Mouse (Mus musculus): ENCODE results near the gene Matn3. TPM values are rescaled to one million over a fixed set of nuclear protein-coding genes. Genes with fewer than 3 reads are reported as not detected.

The Matn3 gene
- polyA plus RNA-seq, 1 experiment from 2014 or later = 2.8 TPM

GRCm38 (mm10) chr12:8940011-8941005 is 7.4 kb upstream of the Matn3 start:
- no peaks in the 10 kb centered on the region for H3K9me3 ChIP-seq
- H3K27me3 ChIP-seq = no peaks in the 10 kb centered on the region
- H3K4me1 ChIP-seq = no peaks in the 10 kb centered on the region
- whole genome bisulfite sequencing = 68% methylated on average over 12 of the region's 12 CpGs
- H3K27ac ChIP-seq = no peak overlapping the region
- no peak overlapping the region for H3K4me2 ChIP-seq
- H3K36me3 ChIP-seq = peaks cover 43% of the 10 kb centered on the region
- no peak for ATAC-seq (ENCODE audit: borderline replicate concordance, extremely low read depth, low FRiP score, low TSS enrichment)
- H3K9ac ChIP-seq = no peak overlapping the region
- no peak overlapping the region for H3K4me3 ChIP-seq

- no peaks in the 10 kb centered on the region for H3K27me3 ChIP-seq
- peaks cover 34% of the 10 kb centered on the region for H3K36me3 ChIP-seq
- H3K4me3 ChIP-seq = no peak overlapping the region
- H3K4me1 ChIP-seq = no peaks in the 10 kb centered on the region
- H3K27ac ChIP-seq = no peak overlapping the region
- no peaks in the 10 kb centered on the region for H3K9me3 ChIP-seq
- no peak overlapping the region for H3K4me2 ChIP-seq
- no peak for ATAC-seq (ENCODE audit: borderline replicate concordance, extremely low read depth, low FRiP score, low TSS enrichment)
- WGBS = 68% methylated on average over 4 of the region's 4 CpGs
- H3K9ac ChIP-seq = no peak overlapping the region
Measured at GRCm38 (mm10) chr12:8941131-8941615, 6.6 kb upstream of the Matn3 start.

DNA sequence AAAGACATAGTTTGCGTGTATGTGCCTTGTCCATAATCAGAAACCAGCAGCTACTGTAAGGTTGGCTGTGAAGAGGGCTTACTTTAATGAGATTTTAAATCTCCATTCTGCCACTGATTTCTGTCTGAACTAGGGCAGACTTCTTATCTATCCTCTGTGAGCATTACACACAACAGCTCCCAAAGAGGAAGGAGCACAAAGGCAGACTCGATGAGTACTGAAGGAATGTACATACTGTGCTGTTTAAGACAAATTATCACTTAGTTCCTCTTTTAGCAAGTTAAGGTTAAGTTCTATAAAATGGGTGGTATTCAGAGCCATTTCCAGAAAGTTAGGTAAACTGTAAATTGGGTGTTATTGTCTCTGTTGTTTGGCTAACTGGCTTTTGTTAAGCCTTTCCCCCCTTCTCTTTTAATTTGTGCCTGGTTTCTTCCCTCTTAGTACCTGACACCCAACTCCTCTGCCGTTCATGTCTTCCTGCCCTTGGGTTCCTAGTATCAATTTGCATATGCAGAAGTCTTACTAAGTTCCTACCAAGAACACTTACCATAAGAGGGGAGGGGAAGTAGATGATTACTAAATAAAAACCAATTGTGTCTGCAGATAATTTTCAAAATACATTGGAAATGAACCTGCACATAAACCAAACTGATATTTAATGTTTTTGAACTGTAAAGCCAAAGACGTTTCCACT is 5.9 kb upstream of the Matn3 start:
- no peaks in the 10 kb centered on the region for H3K27me3 ChIP-seq
- no peaks in the 10 kb centered on the region for H3K9me3 ChIP-seq
- H3K4me3 ChIP-seq = no peak overlapping the region
- H3K4me1 ChIP-seq = no peaks in the 10 kb centered on the region
- ATAC-seq (ENCODE audit: borderline replicate concordance, extremely low read depth, low FRiP score, low TSS enrichment) = no peak
- H3K27ac ChIP-seq = no peak overlapping the region
- 46% methylated on average over 4 of the region's 4 CpGs for WGBS
- H3K36me3 ChIP-seq = peaks cover 28% of the 10 kb centered on the region
- H3K4me2 ChIP-seq = no peak overlapping the region
- no peak overlapping the region for H3K9ac ChIP-seq

- no peaks in the 10 kb centered on the region for H3K9me3 ChIP-seq
- no peaks in the 10 kb centered on the region for H3K36me3 ChIP-seq
- peak overlapping the region; percentile 48 for H3K4me3 ChIP-seq
- 38% methylated on average over 9 of the region's 9 CpGs for WGBS
- H3K4me1 ChIP-seq = peaks cover 15% of the 10 kb centered on the region
- no peak overlapping the region for H3K27ac ChIP-seq
- 0 out of 2 replicates have a peak overlapping the region, but pooled peaks have one; percentile 50 for H3K9ac ChIP-seq
- no peak for ATAC-seq (ENCODE audit: borderline replicate concordance, extremely low read depth, low FRiP score, low TSS enrichment)
- peak overlapping the region; percentile 97 for H3K4me2 ChIP-seq
- peaks cover 9% of the 10 kb centered on the region; the same call in 1 of the 2 replicates for H3K27me3 ChIP-seq
Measured at GRCm38 (mm10) chr12:8947163-8947562, 566 bp upstream of the Matn3 start.

- no peaks in the 10 kb centered on the region for H3K36me3 ChIP-seq
- no peak for ATAC-seq (ENCODE audit: borderline replicate concordance, extremely low read depth, low FRiP score, low TSS enrichment)
- H3K9me3 ChIP-seq = no peaks in the 10 kb centered on the region
- no peak overlapping the region for H3K27ac ChIP-seq
- H3K4me1 ChIP-seq = peaks cover 6% of the 10 kb centered on the region
- peaks cover 7% of the 10 kb centered on the region; the same call in 1 of the 2 replicates for H3K27me3 ChIP-seq
- no peak overlapping the region for H3K9ac ChIP-seq
- no peak overlapping the region for H3K4me3 ChIP-seq
- 83% methylated on average over 10 of the region's 10 CpGs for WGBS
- no peak overlapping the region for H3K4me2 ChIP-seq
Measured at GRCm38 (mm10) chr12:8953136-8953535, 5.4 kb downstream of the Matn3 start.

GRCm38 (mm10) chr12:8954161-8954561 is 6.4 kb downstream of the Matn3 start:
- peak overlapping the region; percentile 77 for H3K27ac ChIP-seq
- peak; percentile 69; the same call in 1 of the 2 replicates for ATAC-seq (ENCODE audit: borderline replicate concordance, extremely low read depth, low FRiP score, low TSS enrichment)

DNA sequence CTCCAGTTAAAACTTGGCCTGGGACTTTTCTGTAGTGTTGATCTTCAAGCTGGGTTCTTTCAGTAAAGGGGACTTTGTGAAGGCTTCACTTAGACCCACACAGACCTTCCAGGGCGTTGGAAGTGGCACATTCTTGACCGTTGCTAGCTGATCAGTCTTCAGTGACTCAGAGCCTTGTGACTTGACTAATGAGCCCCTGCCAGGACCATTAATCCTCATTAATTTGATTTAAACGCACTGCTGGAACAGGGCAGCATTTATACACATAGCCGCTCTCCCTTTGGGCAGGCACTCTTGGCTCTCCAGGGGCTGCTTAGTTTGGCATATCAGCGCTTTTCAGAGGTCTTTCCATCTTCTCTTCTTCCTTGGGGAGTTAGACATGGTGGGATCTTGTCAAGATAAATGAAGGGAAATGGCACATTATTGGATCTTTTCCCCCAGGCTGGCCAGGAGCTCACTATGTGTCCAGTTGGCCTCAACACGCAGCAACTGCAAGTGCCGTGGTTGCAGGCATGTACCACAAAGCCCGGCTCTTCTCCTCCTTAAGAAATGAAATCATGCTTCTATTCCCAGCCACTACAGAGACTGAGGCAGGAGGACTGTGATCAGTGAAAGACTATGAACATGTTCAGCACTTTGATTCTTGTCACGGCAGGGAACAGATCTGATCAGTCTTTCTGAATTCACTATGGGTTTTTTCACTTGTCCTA is 14.0 kb downstream of the Matn3 start:
- no peak for ATAC-seq (ENCODE audit: borderline replicate concordance, extremely low read depth, low FRiP score, low TSS enrichment)
- no peak overlapping the region for H3K9ac ChIP-seq
- H3K9me3 ChIP-seq = no peaks in the 10 kb centered on the region
- no peaks in the 10 kb centered on the region for H3K36me3 ChIP-seq
- 59% methylated on average over 9 of the region's 9 CpGs for WGBS
- no peak overlapping the region for H3K4me2 ChIP-seq
- H3K27me3 ChIP-seq = no peaks in the 10 kb centered on the region
- no peak overlapping the region for H3K27ac ChIP-seq
- no peak overlapping the region for H3K4me3 ChIP-seq
- no peaks in the 10 kb centered on the region for H3K4me1 ChIP-seq

More at GRCm38 (mm10) chr12:8954161-8954561, 6.4 kb downstream of the Matn3 start:
- Histone ChIP-seq H3K9ac (no peak overlapping the region), H3K4me2 (no peak overlapping the region), H3K36me3 (no peaks in the 10 kb centered on the region), H3K4me3 (no peak overlapping the region), H3K9me3 (no peaks in the 10 kb centered on the region), H3K27me3 (no peaks in the 10 kb centered on the region), H3K4me1 (peaks cover 3% of the 10 kb centered on the region; the same call in 1 of the 2 replicates)
- WGBS = 54% methylated on average over 9 of the region's 9 CpGs

- Histone ChIP-seq H3K4me2 (no peak overlapping the region), H3K4me3 (no peak overlapping the region), H3K27ac (no peak overlapping the region), H3K9me3 (no peaks in the 10 kb centered on the region), H3K9ac (no peak overlapping the region), H3K36me3 (no peaks in the 10 kb centered on the region), H3K4me1 (peaks cover 17% of the 10 kb centered on the region), H3K27me3 (no peaks in the 10 kb centered on the region; the same call in 1 of the 2 replicates)
- peak; percentile 85 for ATAC-seq (ENCODE audit: borderline replicate concordance, extremely low read depth, low FRiP score, low TSS enrichment)
- WGBS = 3% methylated on average over 9 of the region's 9 CpGs
Measured at GRCm38 (mm10) chr12:8969828-8970227, 22.1 kb downstream of the Matn3 start.

DNA sequence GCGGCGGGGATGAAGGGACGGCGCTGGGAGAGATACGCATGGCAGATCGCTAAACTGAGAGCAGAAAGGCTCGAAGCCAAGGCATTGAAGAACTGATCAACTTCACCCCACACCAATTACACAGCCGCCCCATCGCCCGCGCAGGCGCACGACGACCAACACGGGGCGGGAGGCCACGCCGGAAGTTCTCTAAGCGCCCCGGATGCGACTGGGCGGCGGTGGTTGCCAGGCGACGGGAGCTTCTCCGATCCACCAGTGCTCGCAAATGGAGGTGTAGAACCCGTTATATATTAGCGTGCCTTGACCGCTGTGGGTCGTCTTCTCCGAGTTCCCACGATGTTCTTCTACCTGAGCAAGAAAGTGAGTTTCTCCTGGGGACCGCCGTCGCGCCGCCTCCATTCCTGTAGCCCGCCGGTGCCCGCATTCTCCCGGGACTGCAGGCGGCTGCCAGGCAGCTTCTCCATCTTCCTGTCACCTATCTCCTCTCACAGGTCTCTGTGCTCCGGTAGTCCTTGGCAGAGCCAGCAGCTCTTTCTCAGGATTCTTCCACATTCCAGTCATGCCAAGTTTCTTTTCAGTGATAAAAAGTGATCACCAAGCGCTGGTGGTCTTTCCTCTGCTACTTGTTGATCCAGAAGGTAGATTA is 26.2 kb downstream of the Matn3 start, which contains the start of gene Wdr35:
TSS of gene Wdr35 (plus strand) at position 73 of the 646 bp plus-strand sequence.
- Histone ChIP-seq H3K4me2 (peak within 1 kb of the TSS; percentile 84), H3K4me3 (peak within 1 kb of the TSS; percentile 72), H3K9ac (peak within 1 kb of the TSS; percentile 53), H3K36me3 (peaks cover 5% of the 10 kb centered on the region; the same call in 1 of the 2 replicates), H3K4me1 (peaks cover 18% of the 10 kb centered on the region), H3K27ac (no peak within 1 kb of the TSS), H3K9me3 (no peaks in the 10 kb centered on the region), H3K27me3 (no peaks in the 10 kb centered on the region; the same call in 1 of the 2 replicates)
- ATAC-seq (ENCODE audit: borderline replicate concordance, extremely low read depth, low FRiP score, low TSS enrichment) = peak; percentile 87
- whole genome bisulfite sequencing = under 1% methylated on average over 45 of the region's 45 CpGs

DNA sequence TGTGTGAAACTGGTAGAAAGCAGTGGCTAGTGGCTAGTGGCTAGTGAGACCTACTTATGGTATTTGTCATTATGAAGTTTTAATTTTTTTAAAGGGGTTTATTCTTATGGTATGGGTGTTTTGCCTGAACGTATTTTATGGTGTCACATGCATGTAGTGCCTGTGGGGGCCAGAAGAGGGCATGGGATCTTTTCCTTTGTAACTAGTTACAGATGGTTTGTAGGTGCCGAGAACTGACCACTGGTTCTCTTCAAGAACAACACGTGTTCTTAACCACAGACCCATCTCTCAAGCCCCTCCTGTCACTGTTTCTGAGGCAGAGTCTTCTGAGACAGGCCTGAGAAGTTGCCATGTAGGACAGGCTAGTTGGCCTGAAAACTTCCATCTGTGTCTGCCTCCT is 27.3 kb downstream of the Matn3 start:
- peaks cover 11% of the 10 kb centered on the region for H3K4me1 ChIP-seq
- H3K4me2 ChIP-seq = 0 out of 2 replicates have a peak overlapping the region, but pooled peaks have one; percentile 84
- peak overlapping the region; percentile 53; the same call in 1 of the 2 replicates for H3K9ac ChIP-seq
- peaks cover 10% of the 10 kb centered on the region for H3K36me3 ChIP-seq
- no peaks in the 10 kb centered on the region for H3K27me3 ChIP-seq
- WGBS = 88% methylated on average over 3 of the region's 3 CpGs
- no peak for ATAC-seq (ENCODE audit: borderline replicate concordance, extremely low read depth, low FRiP score, low TSS enrichment)
- no peak overlapping the region for H3K27ac ChIP-seq
- H3K4me3 ChIP-seq = peak overlapping the region; percentile 72; the same call in 1 of the 2 replicates
- no peaks in the 10 kb centered on the region for H3K9me3 ChIP-seq

GRCm38 (mm10) chr12:8993231-8993630 is 45.5 kb downstream of the Matn3 start:
- no peak overlapping the region for H3K4me2 ChIP-seq
- H3K27me3 ChIP-seq = no peaks in the 10 kb centered on the region
- 48% methylated on average over 8 of the region's 8 CpGs for WGBS
- no peak overlapping the region for H3K27ac ChIP-seq
- ATAC-seq (ENCODE audit: borderline replicate concordance, extremely low read depth, low FRiP score, low TSS enrichment) = no peak
- H3K4me1 ChIP-seq = no peaks in the 10 kb centered on the region
- H3K9me3 ChIP-seq = no peaks in the 10 kb centered on the region
- no peak overlapping the region for H3K4me3 ChIP-seq
- H3K9ac ChIP-seq = no peak overlapping the region
- H3K36me3 ChIP-seq = no peaks in the 10 kb centered on the region
